Mouse (Mus musculus) liver, adult 2 months (tissue): ENCODE measurements around the gene Hs3st3a1.

Experiments
- CTCF ChIP-seq: fragments of 200-500 bp; IDR thresholded peaks from 2 replicates; pipeline ENCODE4 v1.5.1; 2011; ENCODE audit warnings: low read depth, low read length, control low read depth
- POLR2A ChIP-seq: fragments of 200-500 bp; IDR thresholded peaks from 2 replicates; pipeline ENCODE4 v1.6.1; 2011; ENCODE audit warnings: low read length, control low read depth; ENCODE audit not compliant: insufficient read depth; ENCODE audit errors: extremely low read depth

DNA sequence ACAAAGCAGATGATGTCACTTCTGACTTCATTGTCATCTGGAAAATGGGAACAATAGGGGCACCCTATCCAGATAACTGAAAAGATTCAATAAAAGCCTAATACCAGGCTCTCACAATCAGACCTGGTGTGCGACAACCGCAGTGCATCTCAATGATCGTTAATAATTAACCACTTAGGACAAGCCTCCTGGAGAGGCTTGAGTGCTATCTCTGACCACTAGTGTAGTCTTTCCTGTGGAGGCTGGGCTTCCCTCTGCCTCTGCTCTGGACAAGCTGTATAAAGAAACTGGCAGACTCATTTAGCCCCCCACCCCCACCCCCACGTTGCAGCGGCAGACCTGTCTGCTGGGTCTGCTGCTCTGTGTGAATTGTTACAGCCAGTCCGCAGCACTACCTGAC lies 107.2 kb downstream of the Hs3st3a1 start:
- no peak for TF ChIP-seq POLR2A
- no peak for TF ChIP-seq CTCF
